9 mouse cellular contexts compared by ENCODE assay signal in genomic region chr12:73790571-73791108, GRCm38 (mm10).
DNase-seq lines count a peak whose midpoint lies in the region; ATAC-seq lines count a peak whose summit lies in the region.
"Had no signal": no experiment of that assay in that cellular context is flagged by ENCODE, and none has a peak within 500 bp of the region (broad histone marks: within the 10 kb centered on the region; RNA-seq: fewer than 3 reads in every experiment).

No protein-coding gene starts in this region.

- H3K36me3 ChIP-seq in heart, embryonic 12.5 days, result no peaks in the 10 kb centered on the region
- no peaks in the 10 kb centered on the region for H3K36me3 ChIP-seq in liver, embryonic 11.5 days (ENCODE audit: control insufficient read depth, insufficient read depth, low read length)
- H3K36me3 ChIP-seq: neural tube, embryonic 12.5 days had no signal

- WGBS in heart, embryonic 12.5 days, result 9% methylated on average over 5 of the region's 5 CpGs
- WGBS in liver, embryonic 11.5 days, result 37% methylated on average over 5 of the region's 5 CpGs

- ATAC-seq in heart, embryonic 12.5 days (ENCODE audit: insufficient number of reproducible peaks, low FRiP score), result peak; percentile 55; the same call in 1 of the 2 replicates
- no peak for ATAC-seq in liver, embryonic 11.5 days (replicated peaks; ENCODE audit: low FRiP score)

- H3K9ac ChIP-seq in heart, embryonic 12.5 days, result peak overlapping the region; percentile 29; the same call in 1 of the 2 replicates
- H3K9ac ChIP-seq in liver, embryonic 11.5 days (ENCODE audit: low read depth, low read length), result no peak overlapping the region
- H3K9ac ChIP-seq: neural tube, embryonic 12.5 days had no signal

- peak overlapping the region; percentile 10; the same call in 1 of the 2 replicates for H3K4me2 ChIP-seq in heart, embryonic 12.5 days
- no peak overlapping the region for H3K4me2 ChIP-seq in liver, embryonic 11.5 days
- H3K4me2 ChIP-seq: neural tube, embryonic 12.5 days had no signal

- H3K27ac ChIP-seq in heart, embryonic 12.5 days (ENCODE audit: poor library complexity, severe bottlenecking), result peak overlapping the region; percentile 82
- no peak overlapping the region for H3K27ac ChIP-seq in liver, embryonic 11.5 days (ENCODE audit: low read depth, low read length)
- H3K27ac ChIP-seq: neural tube, embryonic 12.5 days had no signal

- H3K27me3 ChIP-seq in heart, embryonic 12.5 days (replicated peaks), result no peaks in the 10 kb centered on the region
- peaks cover 4% of the 10 kb centered on the region for H3K27me3 ChIP-seq in liver, embryonic 11.5 days (replicated peaks; ENCODE audit: control insufficient read depth, insufficient read depth, low read length)

- intact Hi-C loops in left cerebral cortex, postnatal 4 days (cut with DNase I), result no loop called here

- no peaks in the 10 kb centered on the region for H3K9me3 ChIP-seq in heart, embryonic 12.5 days (replicated peaks)
- no peaks in the 10 kb centered on the region for H3K9me3 ChIP-seq in liver, embryonic 11.5 days (ENCODE audit: control insufficient read depth, low read length)
- H3K9me3 ChIP-seq: neural tube, embryonic 12.5 days had no signal

- no peak overlapping the region for H3K4me3 ChIP-seq in heart, embryonic 12.5 days
- no peak overlapping the region for H3K4me3 ChIP-seq in liver, embryonic 11.5 days (ENCODE audit: low read depth, low read length)
- H3K4me3 ChIP-seq: neural tube, embryonic 12.5 days had no signal

- peak; percentile 45 for DNase-seq in 416B (ENCODE audit: low read depth)
- DNase-seq in adrenal gland, postnatal 36 days, result peak; percentile 49 to 64
- peak; percentile 73 for DNase-seq in kidney, postnatal 14 days
- no peak for DNase-seq in cerebellum, adult 8-10 months
- DNase-seq in liver, embryonic 11.5 days (ENCODE audit: low spot score), result no peak
- DNase-seq in left cerebral cortex, postnatal 4 days, result no peak
- no peak for DNase-seq in retina, postnatal 1 day

- peaks cover 87% of the 10 kb centered on the region for H3K4me1 ChIP-seq in heart, embryonic 12.5 days (replicated peaks)
- peaks cover 3% of the 10 kb centered on the region; the same call in 1 of the 2 replicates for H3K4me1 ChIP-seq in liver, embryonic 11.5 days (replicated peaks; ENCODE audit: control insufficient read depth, insufficient read depth, low read length)

Comparison
In these comparisons a context has a peak if more than half of its experiments do, and no peak if none do; other contexts are left out.
1. DNase-seq: peak in 416B (single experiment), adrenal gland, postnatal 36 days (2 of 2) and kidney, postnatal 14 days (single experiment); none in cerebellum, adult 8-10 months (single experiment), liver, embryonic 11.5 days (single experiment), left cerebral cortex, postnatal 4 days (single experiment) and retina, postnatal 1 day (single experiment).